Mouse (Mus musculus): Measurements from ENCODE around the gene Gm10401.

DNA sequence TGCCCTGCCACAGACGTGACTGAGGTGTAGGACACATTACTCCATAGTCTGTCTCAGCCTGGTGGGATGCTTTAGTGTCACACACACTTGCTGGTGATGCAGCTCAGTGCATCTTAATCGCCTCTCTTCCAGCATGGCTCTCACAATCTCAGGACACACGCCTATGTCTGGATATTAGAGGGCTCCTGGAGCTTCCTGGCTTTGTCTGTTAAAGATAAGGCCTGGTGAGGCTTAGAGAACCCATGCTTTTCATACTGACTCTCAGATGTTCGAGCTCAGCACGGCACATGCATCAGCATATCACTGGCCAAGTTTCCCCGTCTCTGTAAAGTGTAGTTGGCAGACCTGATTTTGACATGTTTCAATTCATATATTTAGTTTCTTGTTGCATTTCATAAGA lies 42.7 kb downstream of the Gm10401 start:
- TF ChIP-seq POLR2A (IDR thresholded peaks at IDR 0.05; ENCODE audit: insufficient read depth, low read depth, low read length), result no peak
- TF ChIP-seq CTCF (IDR thresholded peaks at IDR 0.05), result no peak
- no peak for TF ChIP-seq EP300 (IDR thresholded peaks at IDR 0.05; ENCODE audit: insufficient read depth, low read depth, low read length)

Measured in heart, adult 2 months (tissue).